Mouse (Mus musculus) kidney, postnatal 0 days (tissue): ENCODE measurements around the gene Hcn3. TPM values are rescaled to one million over a fixed set of nuclear protein-coding genes. Genes with fewer than 3 reads are reported as not detected.

Source experiments
- ATAC-seq: fragments of 200-750 bp; cut with Nextera tagmentation; replicated peaks from 2 replicates; pipeline ENCODE4 v1.8.0; 2017; ENCODE audit warnings: low read depth, moderate number of reproducible peaks, moderate TSS enrichment, moderate library complexity; ENCODE audit not compliant: low FRiP score
- DNase-seq: peaks from one replicate; pipeline ENCODE4 v3.0.0-alpha.2; 2016; ENCODE audit warnings: low spot score
- H3K27ac ChIP-seq: fragments of 300-500 bp; sonication (generic); 2 replicates; pipeline ENCODE4 v1.5.1; 2014; ENCODE audit warnings: mild to moderate bottlenecking
- H3K27me3 ChIP-seq: fragments of 300-500 bp; sonication (generic); 2 replicates; pipeline ENCODE4 v1.6.1; 2014; ENCODE audit warnings: low read length, mixed read lengths; ENCODE audit not compliant: insufficient read depth
- H3K36me3 ChIP-seq: fragments of 300-500 bp; sonication (generic); 2 replicates; pipeline ENCODE4 v1.6.1; 2014; ENCODE audit warnings: low read length, mixed read lengths; ENCODE audit not compliant: insufficient read depth
- H3K4me1 ChIP-seq: fragments of 300-500 bp; sonication (generic); replicated peaks from 2 replicates; pipeline ENCODE4 v1.6.1; 2014; ENCODE audit warnings: antibody characterized with exemption, low read length, mixed read lengths; ENCODE audit not compliant: insufficient read depth
- H3K4me2 ChIP-seq: fragments of 300-500 bp; sonication (generic); 2 replicates; pipeline ENCODE4 v1.6.1; 2014; ENCODE audit warnings: mild to moderate bottlenecking, low read length, moderate library complexity, mixed read lengths
- H3K4me3 ChIP-seq: fragments of 300-500 bp; sonication (generic); replicated peaks from 2 replicates; pipeline ENCODE4 v1.5.1; 2014; ENCODE audit warnings: low read depth, low read length
- H3K9ac ChIP-seq: fragments of 300-500 bp; sonication (generic); 2 replicates; pipeline ENCODE4 v1.6.1; 2014; ENCODE audit warnings: low read depth, low read length
- H3K9me3 ChIP-seq: fragments of 300-500 bp; sonication (generic); replicated peaks from 2 replicates; pipeline ENCODE4 v1.6.1; 2016; ENCODE audit warnings: low read length, inconsistent platforms, mixed read lengths
- CTCF ChIP-seq: IDR thresholded peaks from 2 replicates; pipeline ENCODE4 v1.5.1; 2016; ENCODE audit warnings: antibody characterized with exemption, low read depth, mild to moderate bottlenecking, moderate library complexity
- WGBS: fragments of 180-500 bp; shearing (Covaris S2); extraction: QIAGEN DNeasy Blood & Tissue Kit; methylation state at CpG from one replicate; pipeline ENCODE4 v1.1.7; 2014; 5-methylcytosine and 5-hydroxymethylcytosine counted together
- polyA plus RNA-seq: library from polyadenylated mRNA; unstranded; fragments of >200 nt; fragmentation: Nextera tagmentation; extraction: Ambion mirVana; gene quantifications from 2 replicates; pipeline ENCODE4 v1.2.1, GENCODE M21; 2015

Hcn3 gene
- 0.71 and 0.91 TPM in 2 replicates for polyA plus RNA-seq

DNA sequence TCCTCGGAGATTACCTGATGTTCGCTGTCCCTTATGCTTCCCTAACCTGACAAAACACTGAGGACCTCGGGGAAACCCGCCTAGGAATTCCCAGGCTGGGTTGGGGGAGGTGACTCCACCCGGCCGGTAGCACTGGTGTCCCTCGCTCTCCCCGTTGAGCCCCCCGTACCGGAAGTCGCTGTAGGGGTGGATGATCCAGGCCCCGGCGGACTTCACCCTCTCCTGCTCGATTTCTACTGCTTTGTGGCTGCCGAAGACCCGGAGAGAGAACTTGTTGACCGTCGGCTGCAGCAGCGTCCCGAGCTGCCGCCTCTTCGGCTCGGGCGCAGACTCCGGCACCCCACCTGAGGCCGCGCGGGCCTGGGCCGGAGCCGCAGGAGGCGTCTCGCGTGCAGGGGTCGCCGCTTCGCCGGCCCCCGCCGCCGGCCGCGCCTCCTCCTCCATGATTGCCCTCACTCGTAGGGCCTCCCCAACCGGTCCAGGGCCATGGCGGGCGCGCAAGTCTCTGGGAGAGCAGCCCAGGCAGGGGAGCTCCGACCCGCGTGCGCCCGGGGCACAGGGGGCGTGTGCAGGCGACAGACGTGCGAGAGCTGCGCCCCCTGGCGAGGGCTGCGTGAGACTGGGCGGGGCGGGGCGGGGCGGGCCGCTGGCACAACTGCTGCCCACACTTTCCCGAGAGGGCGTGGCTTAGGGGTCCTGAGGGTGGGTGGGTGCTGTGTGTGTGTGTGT lies at the start of gene Hcn3:
TSS of gene Hcn3 (minus strand) at position 581 of the 729 bp plus-strand sequence.
- Histone ChIP-seq H3K9ac (peak within 1 kb of the TSS; percentile 50), H3K4me2 (peak within 1 kb of the TSS; percentile 99), H3K27ac (no peak within 1 kb of the TSS), H3K4me3 (peak within 1 kb of the TSS; percentile 53), H3K36me3 (no peaks in the 10 kb centered on the region), H3K4me1 (peaks cover 11% of the 10 kb centered on the region; the same call in 1 of the 2 replicates), H3K9me3 (no peaks in the 10 kb centered on the region), H3K27me3 (no peaks in the 10 kb centered on the region)
- peak; percentile 70 for ATAC-seq
- WGBS: under 1% methylated on average over 65 of the region's 66 CpGs
- DNase-seq: peak; percentile 76
- TF ChIP-seq CTCF: peak; percentile 72

DNA sequence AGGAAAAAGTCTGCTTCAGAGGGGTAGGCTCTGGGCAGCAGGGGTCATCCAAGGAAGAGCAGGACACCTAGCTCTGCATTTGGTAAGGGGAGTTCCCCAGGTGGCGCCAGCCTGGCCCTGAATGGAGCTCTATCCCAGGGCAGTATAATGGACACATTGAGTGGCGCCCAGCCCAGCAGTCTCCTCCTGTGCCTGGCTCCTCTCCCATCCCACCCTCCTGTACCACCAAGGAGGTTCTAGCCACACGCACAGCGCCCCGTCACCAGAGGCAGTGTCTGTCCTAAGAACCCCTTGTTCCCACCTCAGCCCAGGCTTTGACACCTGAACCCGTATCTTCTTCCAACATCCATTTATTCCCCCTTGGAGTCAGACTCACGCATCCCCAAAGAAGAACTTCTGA lies 49.7 kb upstream of the Hcn3 start:
- peaks cover 9% of the 10 kb centered on the region; the same call in 1 of the 2 replicates for H3K4me1 ChIP-seq
- no peak overlapping the region for H3K4me3 ChIP-seq
- ATAC-seq (no peak), DNase-seq (no peak)
- no peak overlapping the region for H3K4me2 ChIP-seq
- 95% methylated on average over 7 of the region's 7 CpGs for WGBS
- peaks cover 44% of the 10 kb centered on the region for H3K36me3 ChIP-seq
- no peak overlapping the region for H3K9ac ChIP-seq
- no peaks in the 10 kb centered on the region for H3K27me3 ChIP-seq
- no peaks in the 10 kb centered on the region for H3K9me3 ChIP-seq
- TF ChIP-seq CTCF: no peak
- H3K27ac ChIP-seq: 0 out of 2 replicates have a peak overlapping the region, but pooled peaks have one; percentile 42

DNA sequence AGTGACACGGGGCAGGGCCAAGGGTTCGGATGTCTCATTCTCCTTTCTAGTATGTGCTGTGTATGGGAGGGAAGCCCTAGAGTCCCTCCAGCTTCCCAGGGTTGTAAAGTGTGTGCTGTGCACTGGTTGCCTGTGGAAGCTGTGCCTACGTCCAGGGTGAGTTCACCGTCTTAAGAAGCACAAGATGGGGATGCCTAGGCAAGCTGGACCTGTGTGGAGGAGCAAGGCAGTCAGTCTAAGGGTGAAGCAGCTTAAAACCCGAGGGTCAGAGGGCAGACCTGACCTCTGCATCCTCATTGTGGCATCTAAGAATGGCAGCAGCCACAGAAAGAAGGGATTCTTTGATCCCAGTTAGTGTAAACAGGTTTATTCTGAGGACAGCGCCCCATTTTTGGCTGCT lies 48.7 kb upstream of the Hcn3 start:
- TF ChIP-seq CTCF: no peak
- H3K9me3 ChIP-seq: no peaks in the 10 kb centered on the region
- no peak overlapping the region for H3K27ac ChIP-seq
- H3K4me2 ChIP-seq: no peak overlapping the region
- no peak overlapping the region for H3K4me3 ChIP-seq
- H3K36me3 ChIP-seq: peaks cover 44% of the 10 kb centered on the region
- 86% methylated on average over 6 of the region's 6 CpGs for WGBS
- H3K9ac ChIP-seq: no peak overlapping the region
- no peaks in the 10 kb centered on the region for H3K27me3 ChIP-seq
- no peak for ATAC-seq
- H3K4me1 ChIP-seq: peaks cover 9% of the 10 kb centered on the region; the same call in 1 of the 2 replicates
- no peak for DNase-seq

DNA sequence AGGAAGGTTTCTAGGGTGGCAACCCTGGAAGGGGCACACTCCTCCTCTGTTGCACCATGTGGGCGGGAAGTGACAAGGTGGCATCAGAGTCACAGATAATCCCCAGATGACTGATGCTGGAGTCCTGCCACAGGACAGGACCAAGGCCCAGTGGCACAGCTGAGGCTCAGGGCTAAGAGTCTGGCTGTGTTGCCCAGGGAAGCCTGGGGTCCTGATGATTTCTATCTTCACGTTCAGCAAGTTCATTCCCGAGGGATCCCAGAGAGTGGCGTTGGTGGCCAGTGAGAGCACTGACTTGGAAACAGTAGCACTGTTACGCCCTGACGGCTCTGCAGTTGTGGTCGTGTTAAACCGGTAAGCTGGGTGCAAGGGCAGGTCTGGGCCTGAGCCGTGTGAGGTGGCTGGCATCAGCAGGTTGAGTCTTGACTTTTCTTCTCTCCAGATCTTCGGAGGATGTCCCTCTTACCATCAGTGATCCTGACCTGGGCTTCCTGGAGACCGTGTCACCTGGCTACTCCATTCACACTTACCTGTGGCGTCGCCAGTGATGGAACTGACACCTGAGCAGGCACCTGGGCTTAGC lies 48.2 kb upstream of the Hcn3 start:
- Histone ChIP-seq H3K27ac (no peak overlapping the region), H3K27me3 (no peaks in the 10 kb centered on the region), H3K36me3 (peaks cover 44% of the 10 kb centered on the region), H3K9ac (no peak overlapping the region), H3K4me1 (peaks cover 10% of the 10 kb centered on the region; the same call in 1 of the 2 replicates), H3K4me2 (no peak overlapping the region), H3K4me3 (no peak overlapping the region), H3K9me3 (no peaks in the 10 kb centered on the region)
- DNase-seq (no peak), ATAC-seq (no peak)
- no peak for TF ChIP-seq CTCF
- 86% methylated on average over 13 of the region's 13 CpGs for WGBS

DNA sequence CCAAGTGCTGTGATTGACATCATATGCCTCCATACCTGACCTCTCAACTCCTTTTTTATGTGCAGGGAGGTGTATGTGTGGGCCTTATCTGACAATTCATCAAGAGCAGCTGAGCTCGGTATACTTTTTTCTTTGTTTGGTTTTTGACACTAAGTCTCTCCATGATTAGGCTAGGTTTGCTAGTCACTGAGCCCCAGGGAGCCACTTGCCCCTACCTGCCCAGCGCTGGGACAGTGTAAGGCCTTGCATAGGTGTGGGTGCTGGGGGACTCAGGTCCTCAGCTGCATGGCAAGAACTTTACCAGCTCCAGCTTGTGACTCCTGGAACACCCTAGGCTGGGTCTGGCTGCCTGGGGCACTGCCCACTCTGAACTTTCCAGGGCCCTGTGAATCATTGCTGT lies 46.7 kb upstream of the Hcn3 start:
- no peak overlapping the region for H3K4me2 ChIP-seq
- 0 out of 2 replicates have a peak, but pooled peaks cover 4% of the 10 kb centered on the region for H3K4me1 ChIP-seq
- no peak overlapping the region for H3K4me3 ChIP-seq
- ATAC-seq (no peak), DNase-seq (no peak)
- no peak overlapping the region for H3K9ac ChIP-seq
- WGBS: 79% methylated on average over 2 of the region's 2 CpGs
- TF ChIP-seq CTCF: no peak
- H3K9me3 ChIP-seq: no peaks in the 10 kb centered on the region
- H3K27ac ChIP-seq: no peak overlapping the region
- no peaks in the 10 kb centered on the region for H3K27me3 ChIP-seq
- H3K36me3 ChIP-seq: peaks cover 44% of the 10 kb centered on the region

DNA sequence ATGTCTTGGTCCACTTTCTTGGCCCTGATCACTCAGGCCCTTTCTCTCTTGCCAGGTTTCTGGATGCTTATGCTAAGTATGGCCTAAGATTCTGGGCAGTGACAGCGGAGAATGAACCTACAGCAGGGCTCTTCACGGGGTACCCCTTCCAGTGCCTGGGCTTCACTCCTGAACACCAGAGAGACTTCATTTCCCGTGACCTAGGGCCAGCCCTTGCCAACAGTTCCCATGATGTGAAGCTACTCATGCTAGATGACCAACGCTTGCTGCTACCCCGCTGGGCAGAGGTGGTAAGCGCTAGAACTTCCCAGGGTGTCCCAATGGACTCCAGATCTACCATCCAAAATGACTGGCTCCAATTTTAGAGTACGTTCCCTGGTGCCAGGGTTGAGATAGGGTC lies 46.1 kb upstream of the Hcn3 start:
- H3K4me1 ChIP-seq: 0 out of 2 replicates have a peak, but pooled peaks cover 4% of the 10 kb centered on the region
- H3K4me3 ChIP-seq: no peak overlapping the region
- H3K36me3 ChIP-seq: peaks cover 44% of the 10 kb centered on the region
- no peak for TF ChIP-seq CTCF
- ATAC-seq: no peak
- H3K9ac ChIP-seq: no peak overlapping the region
- WGBS: 89% methylated on average over 7 of the region's 7 CpGs
- H3K27me3 ChIP-seq: no peaks in the 10 kb centered on the region
- no peaks in the 10 kb centered on the region for H3K9me3 ChIP-seq
- no peak overlapping the region for H3K27ac ChIP-seq
- no peak for DNase-seq
- H3K4me2 ChIP-seq: no peak overlapping the region
